Mouse (Mus musculus) central nervous system, embryonic 14 days (tissue): ENCODE measurements around the gene Milr1. TPM values are rescaled to one million over a fixed set of nuclear protein-coding genes. Genes with fewer than 3 reads are reported as not detected.

Experiments
- polyA plus RNA-seq: library from polyadenylated mRNA; depleted of rRNA; stranded (reverse); fragments of >200 nt; gene quantifications from 2 replicates; pipeline ENCODE4 v1.2.3, GENCODE M21; 2012; rRNA removed

Milr1 gene
- 1.1 and 1.3 TPM in 2 replicates for polyA plus RNA-seq

DNA sequence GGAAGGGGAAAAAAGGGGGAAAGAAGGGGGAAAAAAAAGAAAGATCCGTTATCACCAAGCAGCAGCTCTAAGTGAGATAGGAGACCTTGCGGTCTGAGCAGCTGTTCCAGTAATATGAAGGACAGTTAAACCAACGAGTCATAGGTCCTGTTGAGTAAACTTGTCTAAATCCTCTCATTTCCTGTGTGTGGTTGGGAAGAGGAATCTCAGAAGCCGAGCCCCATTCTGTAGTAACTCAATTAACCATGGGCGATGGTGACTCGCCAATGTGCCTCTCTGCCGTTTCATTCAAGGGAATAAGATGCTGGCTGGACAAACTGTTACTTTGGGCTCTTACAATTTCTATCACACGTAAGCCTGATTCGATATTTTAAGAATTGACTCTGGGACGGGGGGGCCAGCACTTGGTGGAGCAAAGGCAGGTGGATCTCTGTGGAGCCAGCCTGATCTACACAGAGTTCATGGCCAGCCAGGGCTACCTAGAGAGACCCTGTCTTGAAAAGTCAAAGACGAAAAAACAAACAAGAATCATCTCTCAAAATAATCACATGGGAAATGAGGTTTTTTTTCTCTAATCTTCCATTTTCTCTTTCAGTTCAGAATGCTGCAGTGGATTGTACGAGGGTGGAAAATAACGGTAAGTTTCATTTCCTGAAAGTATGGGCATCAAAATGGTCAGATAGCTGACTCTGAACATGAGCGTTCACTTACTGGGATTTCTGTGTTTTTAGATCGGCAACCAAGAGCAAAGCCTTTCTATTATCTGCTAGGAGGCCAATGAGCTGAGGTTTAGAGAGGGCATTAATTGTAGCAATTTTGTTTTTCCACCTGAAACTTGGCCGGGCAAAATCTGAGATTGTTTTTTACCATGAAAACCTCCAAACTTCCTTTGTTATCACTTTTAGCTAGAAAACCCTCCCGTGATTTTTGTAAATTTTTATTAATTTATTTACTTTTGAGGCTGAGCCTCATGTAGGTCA lies at the start of gene Milr1:
Gene Milr1, plus strand, starts transcription at position 188 of the 980 bp plus-strand sequence.

DNA sequence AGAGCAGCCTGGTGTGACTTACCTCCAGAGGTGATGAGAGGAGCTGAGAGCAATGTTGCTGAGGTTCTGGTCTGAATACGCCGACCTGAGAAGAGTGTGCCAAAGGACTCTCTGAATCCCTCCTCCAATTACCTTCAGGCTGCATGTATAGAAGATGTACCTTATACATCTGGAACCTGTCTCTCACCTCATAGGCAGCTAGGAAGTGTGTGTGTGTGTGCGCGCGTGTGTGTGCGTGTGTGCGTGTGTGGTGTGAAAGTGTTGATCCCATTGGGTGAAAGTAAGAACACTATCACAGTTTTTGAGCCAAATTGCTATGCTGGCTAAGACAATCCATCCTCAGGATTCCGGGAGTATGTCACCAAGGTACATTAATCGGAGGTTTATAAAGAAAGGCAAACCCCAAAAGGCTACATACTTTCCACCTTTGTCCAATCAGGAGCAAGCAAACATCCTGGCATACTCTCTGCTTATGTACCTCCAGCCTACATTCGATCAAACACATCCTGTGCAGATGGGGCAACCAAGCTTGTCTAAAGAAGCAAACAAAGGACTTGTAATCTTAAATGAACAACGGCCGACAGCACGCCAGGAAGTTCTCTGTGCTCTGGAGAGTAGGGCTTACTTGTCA lies 790 bp upstream of the Milr1 start, which contains the start of gene Pecam1:
Gene Pecam1, minus strand, starts transcription at position 508 of the 631 bp plus-strand sequence.

DNA sequence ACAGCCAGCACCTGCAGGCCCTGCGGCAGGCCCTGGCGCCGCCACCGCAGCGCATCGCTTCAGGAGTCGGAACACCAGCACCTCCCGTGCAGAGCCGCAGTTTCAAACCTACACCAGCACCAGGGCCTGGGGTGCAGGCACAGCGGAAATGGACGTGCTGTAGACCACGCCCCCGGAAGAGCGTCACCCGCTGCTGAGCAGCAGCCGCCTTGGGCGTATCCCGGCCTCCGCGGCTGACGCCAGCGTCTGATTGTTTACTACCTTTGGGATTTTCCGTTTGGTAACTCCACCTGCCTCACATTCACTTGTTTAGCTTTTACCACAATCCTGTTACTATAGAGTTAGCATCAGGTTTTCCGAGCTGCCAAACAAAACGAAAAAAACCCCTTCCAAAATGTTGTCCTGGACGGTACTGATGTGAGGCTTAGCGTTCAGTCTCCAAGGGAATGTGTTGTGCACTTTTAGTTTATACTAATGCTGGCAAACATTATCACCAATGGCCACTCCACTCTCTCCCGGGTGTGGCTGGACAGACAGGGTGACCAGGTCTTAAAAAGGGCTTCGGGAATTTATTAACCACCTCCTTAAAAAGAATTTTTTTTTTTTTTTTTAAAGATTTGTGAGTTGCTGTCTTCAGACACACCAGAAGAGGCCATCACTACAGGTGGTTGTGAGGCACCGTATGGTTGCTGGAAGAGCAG lies 28.5 kb downstream of the Milr1 start, which contains the start of gene Polg2:
Gene Polg2, minus strand, starts transcription at position 150 of the 701 bp plus-strand sequence.

DNA sequence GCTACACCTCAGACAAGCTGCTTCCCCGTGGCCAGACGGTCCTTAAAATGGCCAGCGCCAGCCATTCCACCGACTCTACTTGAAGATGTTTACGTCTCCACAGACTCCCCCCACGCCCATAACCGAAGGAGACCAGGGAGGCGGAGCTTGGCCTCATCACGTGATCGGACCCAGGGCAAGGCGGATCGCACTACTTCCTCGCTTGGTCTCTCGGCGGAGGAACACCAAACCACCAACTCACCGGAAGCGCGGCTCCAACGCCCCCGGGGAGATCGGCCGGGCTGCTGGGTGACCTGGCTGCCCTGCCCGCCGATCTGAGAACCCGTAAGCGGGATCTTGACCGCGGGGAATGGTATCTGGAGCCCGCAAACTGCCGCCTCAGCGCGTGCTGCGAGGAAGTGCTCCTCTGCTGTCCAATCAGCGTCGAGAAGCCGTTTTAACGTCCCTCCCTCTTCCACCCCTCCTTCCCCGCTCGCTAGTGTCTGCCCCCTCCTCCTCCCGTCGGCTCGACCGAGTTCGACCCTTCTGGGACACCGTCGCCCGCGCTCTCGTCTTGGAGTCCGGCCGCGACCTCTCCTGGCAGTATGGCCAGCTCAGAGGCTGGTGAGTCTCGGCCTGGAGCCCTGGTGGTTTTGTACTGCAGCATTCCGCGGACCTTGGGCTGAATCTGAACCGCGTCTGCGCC lies 37.9 kb downstream of the Milr1 start, which contains the start of the genes Ddx5 and Cep95:
Gene Ddx5, minus strand, starts transcription at position 411 of the 685 bp plus-strand sequence.
Gene Cep95, plus strand, starts transcription at position 478 of the 685 bp plus-strand sequence.

Other genes with a start within 250 kb of the Milr1 start
- 20.6 and 23.4 TPM in 2 replicates for gene Tex2, start 137.8 kb upstream of the Milr1 start, polyA plus RNA-seq
- gene Pecam1, start 598 bp upstream of the Milr1 start, polyA plus RNA-seq: 20.6 and 26.2 TPM in 2 replicates
- 10.1 and 10.7 TPM in 2 replicates for gene Polg2, start 28.3 kb downstream of the Milr1 start, polyA plus RNA-seq
- 734 and 945 TPM in 2 replicates for gene Ddx5, start 38.0 kb downstream of the Milr1 start, polyA plus RNA-seq
- 28.7 and 31.3 TPM in 2 replicates for gene Cep95, start 38.0 kb downstream of the Milr1 start, polyA plus RNA-seq
- 23.4 and 24.8 TPM in 2 replicates for gene Smurf2, start 169.5 kb downstream of the Milr1 start, polyA plus RNA-seq
- gene Kpna2, start 248.3 kb downstream of the Milr1 start, polyA plus RNA-seq: 161 and 219 TPM in 2 replicates